Mouse (Mus musculus) activated CD4-positive, CD25-positive, alpha-beta regulatory T cell, adult 9 weeks (primary cell): Measurements from ENCODE around the gene Ruvbl2. TPM values are rescaled to one million over a fixed set of nuclear protein-coding genes. Genes with fewer than 3 reads are reported as not detected.

ENCODE experiments used
- polyA plus RNA-seq: library from polyadenylated mRNA; unstranded; fragments of 100-300 nt; shearing (Covaris generic); gene quantifications from one replicate; pipeline ENCODE4 v1.2.1, GENCODE M21; 2017

The Ruvbl2 gene
- polyA plus RNA-seq, result 67.2 TPM

GRCm38 (mm10) chr7:45437521-45438276, at the start of gene Ruvbl2:
Gene Ruvbl2 (minus strand): TSS chr7:45438096.

GRCm38 (mm10) chr7:45486761-45487415, 49.0 kb upstream of the Ruvbl2 start, which contains the start of gene Gm45808:
Gene Gm45808 (minus strand): TSS chr7:45486811.

GRCm38 (mm10) chr7:45481374-45481927, 43.6 kb upstream of the Ruvbl2 start, which contains the start of gene Tulp2:
Gene Tulp2 (plus strand): TSS chr7:45481877.

GRCm38 (mm10) chr7:45466283-45467089, 28.6 kb upstream of the Ruvbl2 start, which contains the start of gene Bax:
Gene Bax (minus strand): TSS chr7:45466898.

GRCm38 (mm10) chr7:45459564-45460140, 21.8 kb upstream of the Ruvbl2 start, which contains the start of gene Ftl1:
Gene Ftl1 (minus strand): TSS chr7:45459884.

GRCm38 (mm10) chr7:45434203-45435015, 3.5 kb downstream of the Ruvbl2 start, which contains the start of gene Gys1:
Gene Gys1 (plus strand): TSS chr7:45434844.

GRCm38 (mm10) chr7:45420615-45420919, 17.3 kb downstream of the Ruvbl2 start, which contains the start of gene Lhb:
Gene Lhb (plus strand): TSS chr7:45420820.

GRCm38 (mm10) chr7:45413113-45413863, 24.6 kb downstream of the Ruvbl2 start, which contains the start of gene Ntf5:
Gene Ntf5 (plus strand): TSS chr7:45413695.

GRCm38 (mm10) chr7:45405091-45406075, 32.5 kb downstream of the Ruvbl2 start, which contains the start of gene Kcna7:
Gene Kcna7 (plus strand): TSS chr7:45405653.

GRCm38 (mm10) chr7:45395578-45396336, 42.1 kb downstream of the Ruvbl2 start, which contains the start of gene Snrnp70:
Gene Snrnp70 (minus strand): TSS chr7:45395742.

Other genes with a start within 250 kb of the Ruvbl2 start
- 0.12 TPM for gene Ccdc155, start 233.2 kb downstream of the Ruvbl2 start, polyA plus RNA-seq
- 16.3 TPM for gene Dkkl1, start 225.9 kb downstream of the Ruvbl2 start, polyA plus RNA-seq
- gene Tead2, start 222.3 kb downstream of the Ruvbl2 start, polyA plus RNA-seq, result 3.0 TPM
- 641 TPM for gene Cd37, start 199.0 kb downstream of the Ruvbl2 start, polyA plus RNA-seq
- gene Slc6a16, start 197.0 kb downstream of the Ruvbl2 start, polyA plus RNA-seq, result not detected
- gene Slc6a21, start 160.6 kb downstream of the Ruvbl2 start, polyA plus RNA-seq, result not detected
- 11.7 TPM for gene Trpm4, start 104.3 kb downstream of the Ruvbl2 start, polyA plus RNA-seq
- not detected for gene Hrc, start 102.8 kb downstream of the Ruvbl2 start, polyA plus RNA-seq
- 0.12 TPM for gene Ppfia3, start 71.1 kb downstream of the Ruvbl2 start, polyA plus RNA-seq
- 0.89 TPM for gene Lin7b, start 67.5 kb downstream of the Ruvbl2 start, polyA plus RNA-seq
- gene Snrnp70, start 42.4 kb downstream of the Ruvbl2 start, polyA plus RNA-seq, result 263 TPM
- gene Kcna7, start 32.4 kb downstream of the Ruvbl2 start, polyA plus RNA-seq, result not detected
- gene Ntf5, start 24.4 kb downstream of the Ruvbl2 start, polyA plus RNA-seq, result 0.92 TPM
- gene Lhb, start 17.3 kb downstream of the Ruvbl2 start, polyA plus RNA-seq, result not detected
- gene Gys1, start 3.3 kb downstream of the Ruvbl2 start, polyA plus RNA-seq, result 19.6 TPM
- gene Ftl1, start 21.8 kb upstream of the Ruvbl2 start, polyA plus RNA-seq, result 2,196 TPM
- 249 TPM for gene Bax, start 28.8 kb upstream of the Ruvbl2 start, polyA plus RNA-seq
- 1.7 TPM for gene Tulp2, start 43.8 kb upstream of the Ruvbl2 start, polyA plus RNA-seq
- gene Gm45808, start 48.7 kb upstream of the Ruvbl2 start, polyA plus RNA-seq, result 0.88 TPM
- gene Dhdh, start 50.7 kb upstream of the Ruvbl2 start, polyA plus RNA-seq, result 1.0 TPM
- gene Nucb1, start 72.3 kb upstream of the Ruvbl2 start, polyA plus RNA-seq, result 289 TPM
- 59.4 TPM for gene Ppp1r15a, start 88.2 kb upstream of the Ruvbl2 start, polyA plus RNA-seq
- gene Plekha4, start 88.2 kb upstream of the Ruvbl2 start, polyA plus RNA-seq, result 0.40 TPM
- 1.9 TPM for gene Hsd17b14, start 116.8 kb upstream of the Ruvbl2 start, polyA plus RNA-seq
- 64.7 TPM for gene Bcat2, start 132.1 kb upstream of the Ruvbl2 start, polyA plus RNA-seq
- not detected for gene Fgf21, start 177.4 kb upstream of the Ruvbl2 start, polyA plus RNA-seq
- not detected for gene Fut1, start 179.2 kb upstream of the Ruvbl2 start, polyA plus RNA-seq
- 0.11 TPM for gene Izumo1, start 183.7 kb upstream of the Ruvbl2 start, polyA plus RNA-seq
- 1.2 TPM for gene Rasip1, start 189.4 kb upstream of the Ruvbl2 start, polyA plus RNA-seq
- 0.72 TPM for gene Mamstr, start 201.9 kb upstream of the Ruvbl2 start, polyA plus RNA-seq
- gene Fut2, start 228.3 kb upstream of the Ruvbl2 start, polyA plus RNA-seq, result 0.17 TPM
- gene Ntn5, start 245.9 kb upstream of the Ruvbl2 start, polyA plus RNA-seq, result not detected